Mouse (Mus musculus) neural tube, embryonic 13.5 days (tissue): ENCODE data around the gene Cnga2. TPM values are rescaled to one million over a fixed set of nuclear protein-coding genes. Genes with fewer than 3 reads are reported as not detected.

Experiments
- polyA plus RNA-seq: library from polyadenylated mRNA; unstranded; fragments of >200 nt; fragmentation: Nextera tagmentation; extraction: Ambion mirVana; gene quantifications from 2 replicates; pipeline ENCODE4 v1.2.1, GENCODE M21; 2015

The Cnga2 gene
- polyA plus RNA-seq, 1 experiment from 2014 or later = 0.13 TPM

Other genes starting within 250 kb of the Cnga2 start
- 48.3 and 51.2 TPM in 2 replicates for gene Vma21, start 175.9 kb upstream of the Cnga2 start, polyA plus RNA-seq
- 0.14 TPM in 1 of 2 replicates, not detected in the other for gene Gm1141, start 70.8 kb upstream of the Cnga2 start, polyA plus RNA-seq
- 7.8 and 8.9 TPM in 2 replicates for gene Prrg3, start 29.2 kb upstream of the Cnga2 start, polyA plus RNA-seq
- not detected in 2 replicates for gene Fate1, start 18.9 kb upstream of the Cnga2 start, polyA plus RNA-seq
- gene Magea4, start 230.2 kb downstream of the Cnga2 start, polyA plus RNA-seq = not detected in 2 replicates